8 mouse cellular contexts compared by ENCODE assay signal in the genomic region with DNA sequence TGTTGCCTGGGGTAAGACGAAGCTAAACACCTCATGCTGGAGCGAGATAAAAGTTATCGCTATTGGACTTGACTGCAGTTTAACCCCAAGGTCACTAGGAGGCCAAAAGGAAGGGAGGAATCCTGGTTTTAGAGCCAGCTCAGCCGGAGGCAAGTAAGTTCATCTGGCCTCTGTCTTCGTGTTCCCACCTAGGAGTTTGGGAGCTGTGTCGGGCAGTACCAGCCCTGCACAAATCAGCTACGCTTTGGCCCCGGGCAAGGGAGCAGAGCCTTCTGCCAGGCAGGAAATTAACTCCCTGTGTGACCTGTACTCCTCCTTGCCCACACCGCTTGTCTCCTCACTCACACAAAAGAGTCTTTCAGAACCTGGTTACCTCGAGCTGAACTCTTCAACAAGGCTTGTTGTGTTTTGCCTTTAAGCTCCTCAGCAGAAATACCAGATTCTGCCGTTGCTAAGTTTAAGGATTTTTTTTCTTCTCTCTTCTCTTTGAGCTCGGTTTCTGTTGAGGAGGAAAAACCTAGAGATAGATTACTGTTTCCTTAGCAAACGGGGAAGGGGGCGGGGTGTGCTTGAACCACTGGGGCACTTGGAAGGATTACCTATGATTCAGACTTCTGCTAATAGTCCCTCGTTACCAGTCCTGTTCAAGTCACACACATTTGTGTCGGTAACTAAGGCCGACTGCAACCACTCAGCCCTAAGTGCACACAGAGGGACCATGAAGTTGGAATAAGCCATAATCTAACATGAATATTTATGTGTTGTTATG. TPM values are rescaled to one million over a fixed set of nuclear protein-coding genes. Genes with fewer than 3 reads are reported as not detected.
A peak's percentile ranks its signal among the peaks of the same experiment; 100 is the strongest.
DNase-seq lines count a peak whose midpoint lies in the region; ATAC-seq lines count a peak whose summit lies in the region.

Gene Fam84b, minus strand, starts transcription at position 548 of the 769 bp plus-strand sequence.

- H3K4me1 ChIP-seq in embryonic facial prominence, embryonic 11.5 days (ENCODE audit: control insufficient read depth, insufficient read depth, low read length) = no peaks in the 10 kb centered on the region

- H3K9me3 ChIP-seq in embryonic facial prominence, embryonic 11.5 days (replicated peaks; ENCODE audit: control insufficient read depth, low read length) = no peaks in the 10 kb centered on the region

- no peaks in the 10 kb centered on the region for H3K27me3 ChIP-seq in embryonic facial prominence, embryonic 11.5 days (ENCODE audit: control insufficient read depth, insufficient read depth, low read length)

- H3K9ac ChIP-seq in embryonic facial prominence, embryonic 11.5 days (replicated peaks; ENCODE audit: low read length) = no peak within 1 kb of the TSS

- no peaks in the 10 kb centered on the region for H3K36me3 ChIP-seq in embryonic facial prominence, embryonic 11.5 days (replicated peaks; ENCODE audit: control insufficient read depth, insufficient read depth, low read depth, low read length)

- no peak within 1 kb of the TSS for H3K4me2 ChIP-seq in embryonic facial prominence, embryonic 11.5 days (ENCODE audit: low read depth, low read length)

- intact Hi-C loops in heart, postnatal 10 days (cut with DNase I) = no loop called here

- 11% methylated on average over 17 of the region's 17 CpGs for WGBS in embryonic facial prominence, embryonic 11.5 days

- ATAC-seq in embryonic facial prominence, embryonic 11.5 days (replicated peaks; ENCODE audit: insufficient number of reproducible peaks, low FRiP score, low TSS enrichment, low read depth) = peak; percentile 87
- no peak for ATAC-seq in frontal cortex, adult (ENCODE audit: low TSS enrichment)

- peak; percentile 54 for DNase-seq in ovary, adult 18-20 months (ENCODE audit: low spot score)
- no peak for DNase-seq in ovary, postnatal 10 days (ENCODE audit: low spot score)
- DNase-seq in embryonic facial prominence, embryonic 11.5 days (ENCODE audit: low spot score) = peak; percentile 71
- peak; percentile 20 to 30 for DNase-seq in heart, postnatal 10 days
- no peak for DNase-seq in layer of hippocampus, postnatal 25 days (ENCODE audit: extremely low spot score in 1 of 2, low spot score in 1 of 2)
- peak; percentile 53 for DNase-seq in mesoderm, embryonic 11.5 days (ENCODE audit: low read depth, low spot score)
- DNase-seq in thymus, postnatal 0 days (ENCODE audit: low spot score) = no peak

- H3K27ac ChIP-seq in embryonic facial prominence, embryonic 11.5 days (replicated peaks; ENCODE audit: low read depth, low read length) = 0 out of 2 replicates have a peak within 1 kb of the TSS, but pooled peaks have one; percentile 3

- no peak within 1 kb of the TSS for H3K4me3 ChIP-seq in embryonic facial prominence, embryonic 11.5 days (ENCODE audit: low read depth, low read length)

RNA-seq across cellular contexts. Expression of gene Fam84b, which starts in this region (rescaled TPM):
- polyA plus RNA-seq in embryonic facial prominence, embryonic 11.5 days (2014; fragmentation: Nextera tagmentation; extraction: Ambion mirVana) = 12.1 and 13.5 TPM in 2 replicates
- 10 to 100 TPM in 1 of 2 experiments, 1 to 10 TPM in 1; 6.7 to 10.5 TPM for total RNA-seq in heart, postnatal 10 days (2021)
- 10 to 100 TPM; 14.4 to 17.6 TPM for total RNA-seq in layer of hippocampus, postnatal 25 days (2021)
- 3.8 and 4.2 TPM in 2 replicates for polyA plus RNA-seq in thymus, postnatal 0 days (2015; fragmentation: Nextera tagmentation; extraction: Ambion mirVana)

Comparison
In these comparisons a context has a peak if more than half of its experiments do, and no peak if none do; other contexts are left out.
1. DNase-seq: peak in ovary, adult 18-20 months (single experiment), embryonic facial prominence, embryonic 11.5 days (single experiment), heart, postnatal 10 days (2 of 2) and mesoderm, embryonic 11.5 days (single experiment); none in ovary, postnatal 10 days (single experiment), layer of hippocampus, postnatal 25 days (0 of 2) and thymus, postnatal 0 days (single experiment).